Mouse (Mus musculus) liver, postnatal 0 days (tissue): ENCODE results near the gene Slc43a2. TPM values are rescaled to one million over a fixed set of nuclear protein-coding genes. Genes with fewer than 3 reads are reported as not detected.

Experiments
- ATAC-seq: fragments of 200-750 bp; cut with Nextera tagmentation; 2 replicates; pipeline ENCODE4 v1.8.0; 2017; ENCODE audit warnings: mild to moderate bottlenecking, moderate library complexity
- DNase-seq: peaks from one replicate; pipeline ENCODE4 v3.0.0-alpha.2; 2016
- H3K27ac ChIP-seq: fragments of 300-500 bp; sonication (generic); 2 replicates; pipeline ENCODE4 v1.5.1; 2014; ENCODE audit warnings: antibody characterized with exemption, moderate library complexity, mild to moderate bottlenecking, low read depth
- H3K27me3 ChIP-seq: fragments of 300-500 bp; sonication (generic); 2 replicates; pipeline ENCODE4 v1.6.1; 2014; ENCODE audit warnings: low read length, control low read depth, mixed read lengths; ENCODE audit not compliant: insufficient read depth
- H3K36me3 ChIP-seq: fragments of 300-500 bp; sonication (generic); replicated peaks from 2 replicates; pipeline ENCODE4 v1.6.1; 2014; ENCODE audit warnings: mild to moderate bottlenecking, control low read depth, low read length, moderate library complexity, mixed read lengths; ENCODE audit not compliant: insufficient read depth
- H3K4me1 ChIP-seq: fragments of 300-500 bp; sonication (generic); 2 replicates; pipeline ENCODE4 v1.6.1; 2014; ENCODE audit warnings: antibody characterized with exemption, mild to moderate bottlenecking, control low read depth; ENCODE audit not compliant: insufficient read depth
- H3K4me2 ChIP-seq: fragments of 300-500 bp; sonication (generic); 2 replicates; pipeline ENCODE4 v1.6.1; 2014; ENCODE audit warnings: low read depth, mild to moderate bottlenecking, low read length, moderate library complexity, mixed read lengths
- H3K4me3 ChIP-seq: fragments of 300-500 bp; sonication (generic); 2 replicates; pipeline ENCODE4 v1.5.1; 2014; ENCODE audit warnings: low read depth, low read length
- H3K9ac ChIP-seq: fragments of 300-500 bp; sonication (generic); replicated peaks from 2 replicates; pipeline ENCODE4 v1.6.1; 2014; ENCODE audit warnings: mild to moderate bottlenecking, moderate library complexity
- H3K9me3 ChIP-seq: fragments of 300-500 bp; sonication (generic); 2 replicates; pipeline ENCODE4 v1.6.1; 2016; ENCODE audit warnings: mild to moderate bottlenecking, control low read depth, low read length, mixed read lengths
- CTCF ChIP-seq: sonication (generic); IDR thresholded peaks from 2 replicates; pipeline ENCODE4 v1.5.1; 2016; ENCODE audit warnings: antibody characterized with exemption, low read depth
- EP300 ChIP-seq: IDR thresholded peaks from 2 replicates; pipeline ENCODE4 v1.6.1; 2016; ENCODE audit warnings: antibody characterized with exemption, low read depth, mild to moderate bottlenecking
- whole genome bisulfite sequencing: fragments of 180-500 bp; shearing (Covaris S2); extraction: QIAGEN DNeasy Blood & Tissue Kit; methylation state at CpG from one replicate; pipeline ENCODE4 v1.1.7; 2014; ENCODE audit not compliant: insufficient replicate concordance; 5-methylcytosine and 5-hydroxymethylcytosine counted together
- polyA plus RNA-seq: library from polyadenylated mRNA; unstranded; fragments of >200 nt; fragmentation: Nextera tagmentation; extraction: Ambion mirVana; gene quantifications from 2 replicates; pipeline ENCODE4 v1.2.1, GENCODE M21; 2015

The Slc43a2 gene
- polyA plus RNA-seq, 1 experiment from 2014 or later = 7.2 TPM

DNA sequence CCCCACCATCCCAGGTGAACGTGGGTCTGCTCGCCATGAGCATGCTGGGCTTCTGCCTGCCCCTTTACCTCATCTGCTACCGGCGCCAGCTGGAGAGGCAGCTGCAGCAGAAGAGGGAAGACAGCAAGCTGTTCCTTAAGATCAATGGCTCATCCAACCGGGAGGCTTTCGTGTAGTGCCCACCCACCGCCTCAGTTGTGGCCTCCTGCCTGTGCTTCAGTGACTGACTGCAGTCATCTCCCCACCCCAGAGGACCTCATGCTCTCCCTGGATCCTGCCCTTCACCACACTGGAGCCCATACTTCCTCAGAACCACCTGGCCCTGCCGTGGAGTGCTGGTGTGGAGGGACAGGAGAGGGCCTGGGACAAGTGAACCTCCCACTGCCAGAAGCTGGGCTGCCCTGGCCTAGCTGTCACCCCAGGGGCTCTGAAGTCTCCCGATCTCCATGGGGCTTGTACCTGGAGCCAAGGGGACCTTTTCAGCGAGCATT is 40.9 kb downstream of the Slc43a2 start:
- H3K9me3 ChIP-seq = no peaks in the 10 kb centered on the region
- H3K27me3 ChIP-seq = 0 out of 2 replicates have a peak, but pooled peaks cover 4% of the 10 kb centered on the region
- no peak overlapping the region for H3K4me3 ChIP-seq
- ATAC-seq (no peak), DNase-seq (no peak)
- H3K36me3 ChIP-seq = 0 out of 2 replicates have a peak, but pooled peaks cover 6% of the 10 kb centered on the region
- peak overlapping the region; percentile 64 for H3K27ac ChIP-seq
- 32% methylated on average over 10 of the region's 10 CpGs for WGBS
- H3K4me2 ChIP-seq = peak overlapping the region; percentile 52
- TF ChIP-seq EP300 (no peak), CTCF (no peak)
- H3K4me1 ChIP-seq = peaks cover 21% of the 10 kb centered on the region
- H3K9ac ChIP-seq = no peak overlapping the region; the same call in 1 of the 2 replicates

DNA sequence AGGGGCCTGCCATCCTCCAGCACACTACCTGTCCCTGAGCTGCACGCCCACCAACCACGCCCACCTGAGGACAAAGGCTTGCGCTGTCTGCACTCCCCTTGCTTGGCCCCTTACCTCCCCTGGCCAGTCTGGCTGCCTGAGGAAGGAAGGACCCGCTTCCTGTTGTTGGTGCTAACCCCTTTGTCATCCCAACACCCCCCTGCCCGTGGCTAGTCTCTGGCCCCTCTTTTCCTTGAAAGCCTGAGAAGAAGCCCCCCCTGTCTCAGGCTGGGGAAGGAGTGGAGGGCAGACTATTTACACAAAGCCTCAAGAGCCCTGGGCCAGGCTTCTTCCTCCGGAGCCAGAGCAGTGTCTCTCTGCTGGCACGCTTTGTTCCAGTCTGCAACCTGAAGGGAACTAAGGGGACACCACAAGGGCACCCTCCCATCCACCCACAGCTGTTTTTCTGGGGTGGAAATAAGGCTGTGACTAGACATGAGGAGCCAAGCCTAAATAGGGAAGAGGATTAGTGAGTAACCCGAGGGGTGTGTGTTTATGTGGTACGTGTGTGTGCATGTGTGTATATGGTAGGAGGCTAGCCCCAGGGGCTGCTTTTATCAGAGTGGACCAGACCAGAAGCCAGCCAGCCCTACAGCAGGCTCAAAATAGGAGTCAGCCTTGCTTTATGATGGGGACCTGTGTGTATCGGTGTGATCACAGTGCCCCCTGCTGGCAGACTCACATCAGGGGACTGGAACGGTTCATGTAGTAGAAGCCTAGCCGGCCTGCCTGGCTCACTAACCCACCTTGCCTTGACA is 41.6 kb downstream of the Slc43a2 start:
- DNase-seq (peak; percentile 94), ATAC-seq (peak; percentile 83)
- WGBS = 10% methylated on average over 12 of the region's 12 CpGs
- TF ChIP-seq CTCF = peak; percentile 97
- no peak for TF ChIP-seq EP300
- 0 out of 2 replicates have a peak, but pooled peaks cover 4% of the 10 kb centered on the region for H3K27me3 ChIP-seq
- no peak overlapping the region; the same call in 1 of the 2 replicates for H3K9ac ChIP-seq
- H3K4me3 ChIP-seq = no peak overlapping the region
- H3K4me2 ChIP-seq = peak overlapping the region; percentile 52
- no peaks in the 10 kb centered on the region for H3K9me3 ChIP-seq
- peaks cover 17% of the 10 kb centered on the region for H3K4me1 ChIP-seq
- H3K36me3 ChIP-seq = 0 out of 2 replicates have a peak, but pooled peaks cover 6% of the 10 kb centered on the region
- peak overlapping the region; percentile 64 for H3K27ac ChIP-seq

DNA sequence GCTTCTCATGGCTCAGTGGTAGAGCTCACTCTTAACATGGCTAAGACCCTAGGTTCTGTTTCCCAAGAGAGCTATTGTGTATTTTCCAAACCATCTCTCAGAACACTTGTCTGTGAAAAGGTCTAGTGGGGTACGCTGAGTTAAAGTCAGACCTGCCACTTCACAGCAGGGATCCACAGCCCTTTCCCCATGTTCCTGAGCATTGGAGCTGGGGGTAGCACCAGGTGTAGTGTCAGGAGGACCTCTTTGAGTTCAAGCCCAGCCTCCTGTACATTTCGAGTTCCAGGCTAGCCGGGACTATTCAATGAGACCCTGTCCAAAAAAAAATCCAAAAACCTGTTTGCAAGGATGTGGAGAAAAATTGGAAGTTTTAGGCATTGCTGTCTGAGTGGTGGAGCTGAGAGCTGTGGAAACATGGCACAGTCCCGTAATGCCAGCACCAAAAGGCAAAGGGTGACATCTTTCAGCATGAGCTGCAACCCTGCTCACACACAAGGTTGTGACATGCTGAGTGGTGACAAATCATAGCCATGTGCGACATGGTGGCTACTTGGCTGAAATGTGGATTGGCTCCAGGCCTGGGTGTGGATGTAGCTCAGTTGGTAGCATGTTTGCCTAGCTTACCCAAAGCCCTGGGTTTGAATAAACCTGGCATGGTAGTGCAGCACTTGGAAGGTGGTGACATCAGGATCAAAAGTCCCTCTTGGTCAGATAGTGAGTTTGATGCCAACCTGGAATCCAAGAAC is 43.1 kb downstream of the Slc43a2 start:
- TF ChIP-seq CTCF (no peak), EP300 (no peak)
- 0 out of 2 replicates have a peak, but pooled peaks cover 4% of the 10 kb centered on the region for H3K27me3 ChIP-seq
- no peaks in the 10 kb centered on the region for H3K36me3 ChIP-seq
- ATAC-seq (no peak), DNase-seq (no peak)
- WGBS = 72% methylated on average over 5 of the region's 5 CpGs
- H3K4me1 ChIP-seq = peaks cover 17% of the 10 kb centered on the region
- no peak overlapping the region for H3K27ac ChIP-seq
- no peak overlapping the region for H3K4me3 ChIP-seq
- H3K4me2 ChIP-seq = no peak overlapping the region
- H3K9ac ChIP-seq = no peak overlapping the region
- H3K9me3 ChIP-seq = no peaks in the 10 kb centered on the region

DNA sequence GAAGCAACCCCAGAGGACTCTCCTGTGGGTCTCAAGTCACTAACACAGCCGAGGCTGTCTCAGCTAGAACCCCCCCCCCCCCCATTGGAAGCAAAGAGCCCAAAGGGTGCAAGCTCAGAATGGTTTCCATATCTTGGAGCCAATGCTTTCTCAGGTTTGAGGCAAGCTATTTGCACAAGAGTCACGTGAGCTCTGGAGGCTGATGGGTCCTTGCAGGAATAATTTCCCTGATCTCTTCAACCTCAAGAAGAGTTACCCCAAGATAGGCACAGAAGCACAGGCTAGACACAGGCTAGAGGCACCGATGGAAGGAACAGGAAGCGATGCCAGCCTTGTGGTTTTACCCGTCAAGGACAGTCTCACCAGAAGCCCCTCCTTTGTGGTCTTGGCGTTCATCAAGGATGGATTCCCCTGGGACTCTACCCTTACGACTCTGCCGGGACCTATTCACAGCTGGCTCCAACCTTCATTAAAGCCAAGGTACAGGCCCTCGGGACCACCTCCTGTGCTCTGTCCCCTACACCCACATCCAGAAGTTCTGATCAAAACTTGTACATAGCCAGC is 44.1 kb downstream of the Slc43a2 start:
- peaks cover 17% of the 10 kb centered on the region for H3K4me1 ChIP-seq
- no peak for DNase-seq
- no peak for ATAC-seq
- no peaks in the 10 kb centered on the region for H3K9me3 ChIP-seq
- no peak overlapping the region for H3K4me2 ChIP-seq
- TF ChIP-seq EP300 = no peak
- no peak overlapping the region for H3K27ac ChIP-seq
- H3K4me3 ChIP-seq = no peak overlapping the region
- 0 out of 2 replicates have a peak, but pooled peaks cover 4% of the 10 kb centered on the region for H3K27me3 ChIP-seq
- H3K36me3 ChIP-seq = no peaks in the 10 kb centered on the region
- no peak overlapping the region for H3K9ac ChIP-seq
- WGBS = 29% methylated on average over 9 of the region's 9 CpGs

DNA sequence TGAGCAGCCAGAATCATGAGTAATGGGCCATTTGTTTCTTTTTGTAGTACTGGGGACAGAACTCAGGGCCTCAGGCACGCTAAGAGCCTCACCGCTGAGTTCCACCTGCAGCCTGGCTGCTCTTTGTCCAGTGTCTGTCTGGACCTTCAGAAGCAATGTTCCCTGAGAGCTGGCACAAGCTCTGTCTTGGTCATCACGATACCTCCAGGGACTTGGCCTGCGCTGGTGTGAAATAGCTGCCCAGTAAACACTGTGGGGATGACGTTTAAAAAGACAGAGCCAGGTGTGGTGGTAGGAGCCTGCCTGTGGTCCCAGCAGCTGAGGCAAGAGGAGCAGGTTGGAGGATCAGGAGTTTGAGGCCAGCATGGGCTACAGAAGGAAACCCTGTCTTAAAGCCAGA is 47.1 kb downstream of the Slc43a2 start:
- no peaks in the 10 kb centered on the region for H3K36me3 ChIP-seq
- no peak overlapping the region for H3K4me2 ChIP-seq
- no peaks in the 10 kb centered on the region for H3K27me3 ChIP-seq
- H3K9ac ChIP-seq = no peak overlapping the region
- 79% methylated on average over 5 of the region's 5 CpGs for whole genome bisulfite sequencing
- TF ChIP-seq CTCF (no peak), EP300 (no peak)
- H3K9me3 ChIP-seq = no peaks in the 10 kb centered on the region
- H3K27ac ChIP-seq = no peak overlapping the region
- DNase-seq (no peak), ATAC-seq (no peak)
- H3K4me1 ChIP-seq = no peaks in the 10 kb centered on the region
- no peak overlapping the region for H3K4me3 ChIP-seq

DNA sequence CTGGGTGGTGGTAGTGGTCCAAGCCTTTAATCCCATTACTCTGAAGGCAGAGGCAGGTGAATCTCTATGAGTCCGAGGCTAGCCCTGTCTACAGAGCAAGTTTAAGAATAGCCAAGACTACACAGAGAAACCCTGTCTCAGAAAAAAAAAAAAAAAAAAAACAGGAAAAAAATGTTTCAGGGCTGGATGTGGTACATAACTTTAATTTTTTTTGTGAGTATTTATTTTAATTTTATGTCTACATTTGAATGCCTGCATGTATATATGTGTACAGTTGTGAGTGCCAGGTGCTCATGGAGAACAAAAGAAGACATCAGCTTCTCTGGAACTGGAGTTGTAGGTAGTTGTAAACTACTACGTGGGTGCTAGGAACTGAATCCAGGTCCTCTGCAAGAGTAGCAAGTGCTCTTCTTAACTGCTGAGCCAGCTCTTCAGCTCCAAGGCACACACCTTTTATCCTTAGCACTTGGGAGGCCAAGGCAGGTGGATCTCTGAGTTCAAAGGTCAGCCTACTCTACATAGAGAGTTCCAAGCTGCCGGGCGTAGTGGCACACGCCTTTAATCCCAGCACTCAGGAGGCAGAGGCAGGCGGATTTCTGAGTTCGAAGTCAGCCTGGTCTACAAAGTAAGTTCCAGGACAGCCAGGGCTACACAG is 50.1 kb downstream of the Slc43a2 start:
- H3K4me1 ChIP-seq = peaks cover 7% of the 10 kb centered on the region
- H3K9ac ChIP-seq = no peak overlapping the region
- no peak overlapping the region for H3K27ac ChIP-seq
- ATAC-seq (no peak), DNase-seq (no peak)
- no peak overlapping the region for H3K4me3 ChIP-seq
- no peaks in the 10 kb centered on the region for H3K9me3 ChIP-seq
- no peaks in the 10 kb centered on the region for H3K36me3 ChIP-seq
- TF ChIP-seq EP300 = no peak
- TF ChIP-seq CTCF = no peak
- 83% methylated on average over 7 of the region's 7 CpGs for WGBS
- no peak overlapping the region for H3K4me2 ChIP-seq
- H3K27me3 ChIP-seq = no peaks in the 10 kb centered on the region
